Mouse (Mus musculus): Measurements from ENCODE around the gene Kdm1b.

DNA sequence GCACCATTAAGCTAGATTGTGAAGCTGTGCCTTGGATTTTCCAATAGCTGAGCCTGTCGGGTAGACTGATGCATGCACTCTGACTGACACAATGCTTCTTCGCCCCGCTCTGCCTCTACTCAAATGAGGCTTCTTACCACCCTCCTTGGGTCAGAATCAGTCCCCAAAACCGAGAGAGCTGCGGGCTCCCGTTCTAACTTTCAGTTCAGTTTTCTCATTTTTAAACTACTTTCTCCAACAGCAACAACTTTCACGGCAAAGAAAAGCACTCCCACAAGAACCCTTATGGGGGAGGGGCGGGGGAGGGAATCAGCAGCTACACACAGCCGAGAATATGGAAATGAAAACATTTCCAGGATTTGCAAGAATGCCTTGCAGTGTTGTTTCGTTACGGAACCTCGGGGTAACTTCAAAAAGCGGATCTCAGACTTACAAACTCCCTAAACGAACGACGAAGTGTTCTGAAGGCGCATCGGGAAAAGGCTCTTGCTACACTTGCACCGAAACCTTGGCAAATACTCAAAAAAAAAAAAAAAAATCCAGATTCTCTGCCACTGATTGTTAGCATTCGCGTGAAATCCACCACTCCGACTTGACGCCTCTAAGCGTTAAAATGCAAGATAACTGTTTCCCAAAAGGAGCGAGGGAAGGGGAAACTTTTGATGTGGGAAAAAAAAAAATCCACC lies 61.7 kb downstream of the Kdm1b start:
- no peak for TF ChIP-seq CTCF (IDR thresholded peaks at IDR 0.05; ENCODE audit: low read depth, low read length)
- no peak for TF ChIP-seq EP300 (IDR thresholded peaks at IDR 0.05; ENCODE audit: insufficient read depth, low read depth, low read length)

All from ES-Bruce4 (cell line).